Mouse (Mus musculus) urinary bladder, adult 2 months (tissue): ENCODE data around the gene Xbp1. TPM values are rescaled to one million over a fixed set of nuclear protein-coding genes. Genes with fewer than 3 reads are reported as not detected.

ENCODE experiments used
- DNase-seq: peaks from one replicate; pipeline ENCODE4 v3.0.0; 2022; ENCODE audit warnings: low spot score
- polyA plus RNA-seq: library from polyadenylated mRNA; depleted of rRNA; stranded (reverse); fragments of >200 nt; gene quantifications from 2 replicates; pipeline ENCODE4 v1.2.3, GENCODE M21; 2012; rRNA removed

Xbp1 gene
- polyA plus RNA-seq, 1 experiment: 89.4 TPM

DNA sequence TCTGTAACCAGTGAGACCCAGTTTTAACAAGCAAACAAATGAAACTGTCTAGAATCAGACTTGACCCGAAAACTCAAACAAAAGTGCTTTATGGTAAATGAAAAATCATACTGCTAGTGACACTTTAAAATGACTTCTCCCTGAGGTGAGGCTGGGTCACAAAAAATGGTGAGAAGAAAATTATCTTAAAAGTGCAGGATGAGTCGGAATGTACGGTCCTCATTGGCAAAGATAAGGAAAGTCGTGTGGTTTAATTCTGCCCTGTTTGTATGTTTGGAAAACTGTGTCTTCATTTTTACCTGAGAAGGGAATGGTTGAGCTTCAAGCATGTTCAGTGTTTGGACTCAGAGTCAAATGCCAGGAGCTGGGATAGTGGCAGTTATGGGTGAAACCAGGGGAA lies 51.4 kb downstream of the Xbp1 start:
- DNase-seq: no peak

DNA sequence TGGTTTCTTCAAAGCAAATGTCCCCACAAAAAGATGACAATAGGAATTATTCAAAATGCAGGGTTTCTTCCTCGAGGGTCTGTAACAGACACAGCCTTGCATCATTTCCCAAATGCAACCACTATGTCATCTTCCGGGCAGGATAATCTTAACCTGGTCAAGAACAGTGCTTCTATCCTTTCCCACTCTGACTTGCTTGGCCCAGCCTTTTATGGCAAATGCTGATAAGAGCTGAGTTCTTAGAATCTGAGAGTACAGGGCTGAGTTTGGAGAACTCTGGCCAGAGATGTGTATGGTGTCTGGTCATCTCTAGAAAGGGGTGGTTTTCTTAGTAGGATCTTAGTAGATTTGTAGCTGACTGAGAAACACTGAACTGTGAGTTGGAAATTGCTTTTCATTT lies 53.4 kb downstream of the Xbp1 start:
- no peak for DNase-seq

DNA sequence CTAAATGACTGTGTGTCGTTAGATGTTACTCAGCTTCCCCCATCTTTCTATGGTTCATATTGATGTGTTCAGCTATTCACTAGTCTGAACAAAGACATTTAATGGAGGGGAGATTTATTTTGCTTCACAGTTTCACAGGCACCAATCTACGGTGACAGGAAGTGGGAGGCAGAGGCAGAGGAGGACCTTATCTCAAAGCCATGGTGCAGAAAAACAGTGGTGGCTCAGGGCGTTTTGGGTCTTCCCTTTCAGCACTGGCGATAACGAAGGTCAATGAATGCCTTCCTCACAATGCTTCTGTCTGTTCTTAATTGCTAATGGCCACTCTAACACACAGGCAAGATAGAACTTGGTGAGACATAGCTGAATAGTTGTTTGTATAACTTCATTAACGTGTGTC lies 54.6 kb downstream of the Xbp1 start:
- no peak for DNase-seq

Other genes with a start within 250 kb of the Xbp1 start
- gene Znrf3, start 75.8 kb upstream of the Xbp1 start, polyA plus RNA-seq: 5.3 and 10.1 TPM in 2 replicates
- 12.8 and 13.5 TPM in 2 replicates for gene Ccdc117, start 21.5 kb downstream of the Xbp1 start, polyA plus RNA-seq
- gene Ankrd36, start 49.0 kb downstream of the Xbp1 start, polyA plus RNA-seq: not detected in 2 replicates
- gene Mrps24, start 195.0 kb downstream of the Xbp1 start, polyA plus RNA-seq: 81.2 and 82.7 TPM in 2 replicates
- gene Urgcp, start 241.7 kb downstream of the Xbp1 start, polyA plus RNA-seq: 20.2 and 21.0 TPM in 2 replicates